Mouse (Mus musculus): ENCODE results near the gene Cdk19. TPM values are rescaled to one million over a fixed set of nuclear protein-coding genes. Genes with fewer than 3 reads are reported as not detected.

Cdk19 gene
- polyA plus RNA-seq, 1 experiment from 2014 or later: 14.4 TPM

- no peak for ATAC-seq (ENCODE audit: low FRiP score)
- Histone ChIP-seq H3K9me3 (ENCODE audit: control insufficient read depth, low read length) (no peaks in the 10 kb centered on the region), H3K27ac (0 out of 2 replicates have a peak overlapping the region, but pooled peaks have one; percentile 28), H3K27me3 (ENCODE audit: control insufficient read depth, insufficient read depth, low read length) (no peaks in the 10 kb centered on the region), H3K4me1 (replicated peaks; ENCODE audit: control insufficient read depth, insufficient read depth, low read length) (peaks cover 4% of the 10 kb centered on the region; the same call in 1 of the 2 replicates), H3K36me3 (replicated peaks; ENCODE audit: control insufficient read depth, insufficient read depth) (no peaks in the 10 kb centered on the region), H3K9ac (no peak overlapping the region), H3K4me2 (replicated peaks) (no peak overlapping the region), H3K4me3 (replicated peaks; ENCODE audit: low read length) (no peak overlapping the region)
- DNase-seq (ENCODE audit: low spot score): no peak
- WGBS: 59% methylated on average over 5 of the region's 5 CpGs
These were observed 25.4 kb downstream of the Cdk19 start for GRCm38 (mm10) chr10:40364642-40365361.

DNA sequence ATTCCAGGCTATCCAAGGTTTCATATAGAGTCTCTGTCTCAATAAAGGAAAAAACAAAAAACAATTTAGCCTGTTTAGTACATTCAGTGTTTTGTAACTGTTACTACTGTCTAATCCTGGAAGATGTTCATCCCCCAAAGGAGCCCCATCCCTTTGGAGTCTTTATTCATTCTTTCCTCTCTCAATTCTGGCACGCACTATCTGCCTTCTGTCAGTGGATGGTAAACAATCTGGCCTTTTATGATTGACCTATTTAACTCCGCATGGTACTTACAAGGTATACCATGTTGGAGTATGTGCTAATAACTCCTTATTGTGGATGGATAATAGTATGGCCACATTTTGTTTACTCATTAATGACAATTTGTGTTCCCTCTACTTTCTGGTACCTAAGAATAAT, 26.6 kb downstream of the Cdk19 start:
- WGBS: 77% methylated on average over 2 of the region's 2 CpGs
- Histone ChIP-seq H3K4me1 (replicated peaks; ENCODE audit: control insufficient read depth, insufficient read depth, low read length) (peaks cover 4% of the 10 kb centered on the region; the same call in 1 of the 2 replicates), H3K27me3 (ENCODE audit: control insufficient read depth, insufficient read depth, low read length) (no peaks in the 10 kb centered on the region), H3K27ac (no peak overlapping the region), H3K9ac (no peak overlapping the region), H3K4me3 (replicated peaks; ENCODE audit: low read length) (no peak overlapping the region), H3K36me3 (replicated peaks; ENCODE audit: control insufficient read depth, insufficient read depth) (no peaks in the 10 kb centered on the region), H3K9me3 (ENCODE audit: control insufficient read depth, low read length) (no peaks in the 10 kb centered on the region), H3K4me2 (replicated peaks) (no peak overlapping the region)
- ATAC-seq (ENCODE audit: low FRiP score): no peak
- no peak for DNase-seq (ENCODE audit: low spot score)

DNA sequence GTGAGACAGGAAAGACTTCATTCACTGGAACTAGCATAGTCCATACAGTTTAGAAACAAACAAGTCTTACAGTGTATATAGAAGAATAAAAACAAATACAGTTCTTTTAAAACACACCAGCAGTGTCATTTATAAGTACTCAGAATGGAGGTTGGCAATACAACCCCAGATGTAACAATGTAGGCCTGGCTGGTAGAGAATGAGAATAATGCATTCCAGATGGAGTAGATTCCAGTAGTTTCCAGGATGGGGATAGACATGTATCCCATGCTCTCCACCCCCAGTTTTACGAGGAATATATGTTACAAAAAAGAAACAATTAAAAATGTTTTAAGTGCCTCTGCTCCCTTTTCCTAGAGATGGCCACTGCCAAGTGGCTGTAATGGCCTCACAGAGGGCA, 29.2 kb downstream of the Cdk19 start:
- Histone ChIP-seq H3K36me3 (replicated peaks; ENCODE audit: control insufficient read depth, insufficient read depth) (no peaks in the 10 kb centered on the region), H3K9ac (no peak overlapping the region), H3K27me3 (ENCODE audit: control insufficient read depth, insufficient read depth, low read length) (no peaks in the 10 kb centered on the region), H3K9me3 (ENCODE audit: control insufficient read depth, low read length) (no peaks in the 10 kb centered on the region), H3K27ac (no peak overlapping the region), H3K4me1 (replicated peaks; ENCODE audit: control insufficient read depth, insufficient read depth, low read length) (peaks cover 4% of the 10 kb centered on the region; the same call in 1 of the 2 replicates), H3K4me3 (replicated peaks; ENCODE audit: low read length) (no peak overlapping the region), H3K4me2 (replicated peaks) (no peak overlapping the region)
- DNase-seq (ENCODE audit: low spot score) (no peak), ATAC-seq (ENCODE audit: low FRiP score) (no peak)
- WGBS: 82% methylated on average over 1 of the region's 1 CpGs

DNA sequence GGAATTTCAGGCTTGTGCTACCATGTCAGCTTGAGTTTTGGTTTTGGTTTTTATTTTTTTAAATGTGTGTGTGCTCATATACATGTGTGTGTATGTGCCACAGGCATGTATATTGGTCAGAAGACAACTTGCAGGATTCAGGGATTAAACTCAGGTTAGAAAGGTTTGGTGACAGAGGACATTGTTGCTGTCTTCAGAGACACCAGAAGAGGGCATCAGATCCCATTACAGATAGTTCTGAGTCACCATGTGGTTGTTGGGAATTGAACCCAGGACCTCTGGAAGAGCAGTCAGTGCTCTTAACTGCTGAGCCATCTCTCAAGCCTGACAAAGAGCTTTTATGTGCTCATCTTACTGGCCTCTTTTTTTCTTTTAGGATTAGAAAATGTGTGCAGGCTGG, 30.8 kb downstream of the Cdk19 start:
- no peaks in the 10 kb centered on the region for H3K9me3 ChIP-seq (ENCODE audit: control insufficient read depth, low read length)
- no peaks in the 10 kb centered on the region for H3K36me3 ChIP-seq (replicated peaks; ENCODE audit: control insufficient read depth, insufficient read depth)
- DNase-seq (ENCODE audit: low spot score) (no peak), ATAC-seq (ENCODE audit: low FRiP score) (no peak)
- H3K27ac ChIP-seq: no peak overlapping the region
- H3K4me1 ChIP-seq (replicated peaks; ENCODE audit: control insufficient read depth, insufficient read depth, low read length): no peaks in the 10 kb centered on the region
- H3K27me3 ChIP-seq (ENCODE audit: control insufficient read depth, insufficient read depth, low read length): no peaks in the 10 kb centered on the region
- H3K9ac ChIP-seq: no peak overlapping the region
- no peak overlapping the region for H3K4me2 ChIP-seq (replicated peaks)
- H3K4me3 ChIP-seq (replicated peaks; ENCODE audit: low read length): no peak overlapping the region

DNA sequence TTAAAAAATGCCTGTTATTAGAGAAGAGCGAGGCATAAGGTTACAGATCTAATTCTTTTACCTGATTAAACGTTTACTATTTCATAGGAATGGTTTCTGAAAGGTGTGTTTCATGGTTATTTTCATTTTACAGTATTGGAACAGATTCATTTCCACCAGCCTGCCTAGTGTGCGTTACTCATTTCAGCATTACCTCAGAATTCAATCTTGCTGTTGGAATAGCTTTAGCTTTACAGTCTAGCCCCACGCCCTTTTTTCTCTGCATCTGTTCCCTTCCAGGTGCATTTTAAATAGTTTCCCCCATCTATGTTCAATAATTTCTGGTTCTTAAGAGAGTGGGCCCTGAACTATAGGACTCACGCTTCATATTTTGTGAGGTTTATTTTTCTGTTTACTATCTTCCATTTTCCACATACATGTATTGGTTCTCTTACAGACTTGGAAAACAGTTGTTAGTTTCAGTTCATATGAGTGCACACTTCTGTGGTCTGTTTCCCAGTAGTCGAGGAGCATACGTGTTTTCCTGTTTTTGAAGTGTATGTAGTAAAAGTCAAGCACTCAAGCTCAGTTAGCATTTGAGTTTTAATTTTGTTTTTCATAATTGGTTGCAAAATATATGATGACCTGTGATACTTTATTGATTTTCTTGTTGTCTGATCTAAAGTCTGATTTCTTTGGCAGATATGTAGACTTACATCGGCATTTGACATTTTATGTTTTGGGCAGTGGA, 32.0 kb downstream of the Cdk19 start:
- DNase-seq (ENCODE audit: low spot score) (no peak), ATAC-seq (ENCODE audit: low FRiP score) (no peak)
- Histone ChIP-seq H3K9ac (no peak overlapping the region), H3K9me3 (ENCODE audit: control insufficient read depth, low read length) (no peaks in the 10 kb centered on the region), H3K4me2 (replicated peaks) (peak overlapping the region; percentile 11; the same call in 1 of the 2 replicates), H3K4me3 (replicated peaks; ENCODE audit: low read length) (no peak overlapping the region), H3K4me1 (replicated peaks; ENCODE audit: control insufficient read depth, insufficient read depth, low read length) (no peaks in the 10 kb centered on the region), H3K27ac (peak overlapping the region; percentile 51), H3K36me3 (replicated peaks; ENCODE audit: control insufficient read depth, insufficient read depth) (no peaks in the 10 kb centered on the region), H3K27me3 (ENCODE audit: control insufficient read depth, insufficient read depth, low read length) (no peaks in the 10 kb centered on the region)
- 78% methylated on average over 8 of the region's 8 CpGs for WGBS

DNA sequence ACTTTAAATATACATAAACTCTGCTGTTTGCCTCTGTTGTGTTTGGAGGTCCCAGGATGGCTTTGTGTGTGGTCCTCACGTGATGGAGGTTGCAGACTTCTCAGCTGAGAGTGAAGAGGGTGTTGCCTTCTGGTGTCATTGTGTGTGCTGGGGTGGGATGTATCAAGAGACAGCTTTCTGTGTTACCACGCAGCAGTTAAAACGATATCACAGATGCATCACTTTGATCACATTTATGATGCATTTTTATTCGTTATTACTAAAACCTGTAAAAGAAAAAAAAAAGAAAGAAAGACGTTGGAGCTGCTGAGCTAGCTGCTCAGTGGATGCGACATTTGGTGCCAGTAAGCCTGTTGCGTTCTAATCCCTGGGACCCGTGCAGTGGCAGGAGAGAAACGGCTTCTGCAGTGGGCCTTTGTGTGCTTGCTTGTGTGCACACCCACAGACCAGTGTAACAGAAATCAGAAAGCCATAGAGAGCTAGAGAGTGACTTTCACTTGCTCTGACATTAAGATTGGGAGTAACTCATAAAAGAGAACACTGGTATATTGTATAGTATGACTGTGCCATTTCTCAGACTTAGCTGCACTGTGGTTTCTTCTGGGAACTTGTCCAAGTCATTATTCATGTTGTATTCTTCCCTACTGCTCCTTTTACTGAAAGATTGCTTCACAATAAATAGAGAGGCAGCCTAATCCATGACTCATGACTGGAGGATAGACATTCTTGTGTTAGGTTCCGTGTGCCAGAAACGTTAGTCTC, 32.7 kb downstream of the Cdk19 start:
- DNase-seq (ENCODE audit: low spot score) (peak; percentile 69), ATAC-seq (ENCODE audit: low FRiP score) (peak; percentile 87; the same call in 1 of the 2 replicates)
- Histone ChIP-seq H3K4me2 (replicated peaks) (peak overlapping the region; percentile 11), H3K9ac (no peak overlapping the region), H3K4me3 (replicated peaks; ENCODE audit: low read length) (no peak overlapping the region), H3K27ac (peak overlapping the region; percentile 51), H3K9me3 (ENCODE audit: control insufficient read depth, low read length) (no peaks in the 10 kb centered on the region), H3K36me3 (replicated peaks; ENCODE audit: control insufficient read depth, insufficient read depth) (no peaks in the 10 kb centered on the region), H3K4me1 (replicated peaks; ENCODE audit: control insufficient read depth, insufficient read depth, low read length) (no peaks in the 10 kb centered on the region), H3K27me3 (ENCODE audit: control insufficient read depth, insufficient read depth, low read length) (no peaks in the 10 kb centered on the region)
- 26% methylated on average over 11 of the region's 11 CpGs for WGBS

GRCm38 (mm10) chr10:40373749-40374148, 34.4 kb downstream of the Cdk19 start:
- Histone ChIP-seq H3K9me3 (ENCODE audit: control insufficient read depth, low read length) (no peaks in the 10 kb centered on the region), H3K27me3 (ENCODE audit: control insufficient read depth, insufficient read depth, low read length) (no peaks in the 10 kb centered on the region), H3K27ac (no peak overlapping the region), H3K9ac (no peak overlapping the region), H3K36me3 (replicated peaks; ENCODE audit: control insufficient read depth, insufficient read depth) (no peaks in the 10 kb centered on the region), H3K4me3 (replicated peaks; ENCODE audit: low read length) (no peak overlapping the region), H3K4me2 (replicated peaks) (no peak overlapping the region), H3K4me1 (replicated peaks; ENCODE audit: control insufficient read depth, insufficient read depth, low read length) (no peaks in the 10 kb centered on the region)
- ATAC-seq (ENCODE audit: low FRiP score) (no peak), DNase-seq (ENCODE audit: low spot score) (no peak)
- 91% methylated on average over 5 of the region's 5 CpGs for WGBS

DNA sequence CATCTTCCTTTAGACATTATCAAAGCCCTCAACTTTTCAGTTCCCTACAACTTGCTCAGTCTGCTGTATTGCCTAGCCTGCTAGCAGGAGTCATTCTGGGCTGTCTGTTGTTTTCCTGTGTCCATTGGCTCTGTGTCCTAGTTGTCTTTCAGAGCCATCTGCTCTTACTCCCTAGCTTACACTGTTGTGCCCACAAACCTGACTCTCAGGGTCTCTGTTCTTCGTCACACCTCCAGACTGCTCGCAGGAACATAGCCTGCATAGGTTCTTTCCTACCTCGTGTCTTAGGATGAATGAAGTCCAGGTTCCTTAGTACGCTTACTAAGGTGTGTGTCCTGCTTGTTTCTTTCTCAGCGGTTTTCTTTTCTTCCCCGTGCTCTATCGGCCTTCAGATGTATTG, 35.5 kb downstream of the Cdk19 start:
- H3K36me3 ChIP-seq (replicated peaks; ENCODE audit: control insufficient read depth, insufficient read depth): no peaks in the 10 kb centered on the region
- no peak overlapping the region for H3K4me3 ChIP-seq (replicated peaks; ENCODE audit: low read length)
- DNase-seq (ENCODE audit: low spot score) (no peak), ATAC-seq (ENCODE audit: low FRiP score) (no peak)
- no peaks in the 10 kb centered on the region for H3K4me1 ChIP-seq (replicated peaks; ENCODE audit: control insufficient read depth, insufficient read depth, low read length)
- H3K4me2 ChIP-seq (replicated peaks): no peak overlapping the region
- H3K9ac ChIP-seq: no peak overlapping the region
- H3K27me3 ChIP-seq (ENCODE audit: control insufficient read depth, insufficient read depth, low read length): no peaks in the 10 kb centered on the region
- no peaks in the 10 kb centered on the region for H3K9me3 ChIP-seq (ENCODE audit: control insufficient read depth, low read length)
- no peak overlapping the region for H3K27ac ChIP-seq
- 87% methylated on average over 7 of the region's 7 CpGs for WGBS

DNA sequence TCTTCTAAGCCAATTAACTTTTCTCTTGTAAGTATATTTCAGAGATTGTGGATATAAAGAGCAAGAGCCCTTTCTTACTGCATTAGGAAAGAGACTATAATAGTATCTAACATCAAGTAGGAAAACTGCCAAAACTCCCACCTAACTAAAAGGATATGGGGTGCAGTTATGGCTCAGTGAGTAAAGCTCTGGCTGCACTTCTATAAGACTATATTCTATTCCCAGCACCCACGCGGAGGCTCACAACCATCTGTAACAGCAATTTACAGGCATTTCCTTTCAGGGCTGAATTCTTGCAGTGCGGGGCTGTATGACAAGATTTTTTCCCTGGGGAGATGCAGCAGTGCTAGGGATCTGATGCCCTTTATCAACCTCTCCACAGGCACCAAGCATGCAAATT, 36.9 kb downstream of the Cdk19 start:
- WGBS: 59% methylated on average over 3 of the region's 3 CpGs
- H3K9me3 ChIP-seq (ENCODE audit: control insufficient read depth, low read length): no peaks in the 10 kb centered on the region
- no peak overlapping the region for H3K4me3 ChIP-seq (replicated peaks; ENCODE audit: low read length)
- H3K27me3 ChIP-seq (ENCODE audit: control insufficient read depth, insufficient read depth, low read length): no peaks in the 10 kb centered on the region
- H3K9ac ChIP-seq: no peak overlapping the region
- no peaks in the 10 kb centered on the region for H3K4me1 ChIP-seq (replicated peaks; ENCODE audit: control insufficient read depth, insufficient read depth, low read length)
- DNase-seq (ENCODE audit: low spot score): no peak
- H3K36me3 ChIP-seq (replicated peaks; ENCODE audit: control insufficient read depth, insufficient read depth): no peaks in the 10 kb centered on the region
- H3K4me2 ChIP-seq (replicated peaks): no peak overlapping the region
- H3K27ac ChIP-seq: no peak overlapping the region
- ATAC-seq (ENCODE audit: low FRiP score): no peak
